Mouse (Mus musculus) retina, postnatal 1 day (tissue): ENCODE results near the gene Olfr1046.
"Not testable (repeated sequence)": the region's sequence is repeated elsewhere in the genome, so short reads cannot be mapped to it uniquely, and the experiment has no call there.

ENCODE experiments used
- DNase-seq: peaks from one replicate; pipeline ENCODE4 v3.0.0-alpha.2; 2012

Olfr1046 gene

DNA sequence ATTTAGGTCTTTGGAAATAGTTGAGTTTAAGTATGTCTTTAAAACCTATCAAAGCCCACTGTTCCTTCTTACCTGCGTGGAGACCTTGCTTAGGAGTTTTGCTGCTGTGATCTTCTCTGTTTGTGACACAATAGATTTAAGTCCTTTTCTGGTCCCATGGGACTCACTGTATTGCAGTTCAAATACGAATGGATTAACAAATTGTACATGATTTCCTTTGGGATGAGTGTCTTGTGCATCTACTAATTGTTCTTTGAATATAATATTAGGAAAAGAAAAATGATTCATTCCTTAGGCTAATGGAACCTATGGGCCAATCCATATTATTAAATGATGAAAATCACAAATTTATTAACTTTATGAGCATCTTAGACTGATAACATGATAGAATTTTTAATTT, at the start of gene Olfr1046:
Gene Olfr1046 (minus strand): TSS at position 101 of the 400 bp plus-strand sequence.
- DNase-seq, result no peak

DNA sequence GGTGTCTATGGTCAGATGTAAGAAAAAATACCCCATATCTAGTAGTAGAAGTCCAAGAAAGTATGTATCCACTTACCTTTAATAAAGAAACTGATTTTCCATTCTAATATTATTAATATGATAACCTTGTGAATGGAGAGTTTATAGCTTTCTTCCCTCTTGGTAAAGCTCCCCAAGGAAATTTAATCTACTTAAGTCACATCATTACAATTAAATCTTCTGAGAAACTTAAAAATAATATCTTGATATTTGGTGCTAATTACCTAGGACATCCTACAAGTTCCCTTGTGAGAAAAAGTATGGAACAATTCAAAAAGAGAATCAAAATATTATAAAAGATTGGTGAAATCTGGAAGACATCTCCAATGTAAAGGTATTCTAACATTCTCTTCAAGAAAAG, 39.1 kb upstream of the Olfr1046 start, which contains the start of gene Olfr1049:
Gene Olfr1049 (minus strand): TSS at position 101 of the 400 bp plus-strand sequence.
- DNase-seq, result not testable (repeated sequence)

DNA sequence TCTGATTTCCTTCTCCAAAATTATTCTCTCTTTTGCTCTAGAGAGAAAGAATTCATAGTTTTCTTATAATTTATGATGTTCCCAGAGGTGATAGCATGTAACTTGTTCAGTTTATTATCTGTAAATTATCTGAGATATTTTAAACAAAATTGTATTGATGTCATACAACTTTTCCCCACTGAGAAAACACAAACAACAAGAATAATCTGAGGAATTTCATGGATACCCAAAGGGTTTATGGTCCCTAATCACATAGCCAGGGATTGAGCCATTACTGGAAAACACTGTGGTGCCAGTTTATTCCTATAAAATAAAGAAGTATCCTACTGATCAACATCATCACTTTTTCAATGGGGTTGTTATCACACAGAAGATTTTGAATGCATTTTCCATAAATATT, 21.1 kb upstream of the Olfr1046 start, which contains the start of gene Olfr1048:
Gene Olfr1048 (minus strand): TSS at position 101 of the 400 bp plus-strand sequence.
- no peak for DNase-seq

DNA sequence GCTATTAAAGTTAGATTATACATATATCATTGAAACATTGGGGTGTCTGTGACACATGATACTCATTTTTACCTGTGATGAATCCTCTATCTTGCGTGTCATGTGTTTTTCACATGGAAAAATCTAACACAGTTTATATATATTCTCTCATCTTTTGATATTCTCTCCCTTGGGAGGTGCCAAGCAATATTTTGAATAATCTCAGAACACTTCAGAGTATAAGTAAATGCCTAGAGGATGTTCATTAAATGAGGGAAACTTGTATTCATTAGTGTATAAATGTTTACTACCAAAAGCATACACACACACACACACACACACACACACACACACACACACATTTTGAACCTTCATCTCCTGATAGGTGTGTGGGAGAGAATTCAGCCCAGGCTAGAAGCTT, 12.2 kb upstream of the Olfr1046 start, which contains the start of gene Olfr1047:
Gene Olfr1047 (minus strand): TSS at position 101 of the 400 bp plus-strand sequence.
- DNase-seq, result no peak

DNA sequence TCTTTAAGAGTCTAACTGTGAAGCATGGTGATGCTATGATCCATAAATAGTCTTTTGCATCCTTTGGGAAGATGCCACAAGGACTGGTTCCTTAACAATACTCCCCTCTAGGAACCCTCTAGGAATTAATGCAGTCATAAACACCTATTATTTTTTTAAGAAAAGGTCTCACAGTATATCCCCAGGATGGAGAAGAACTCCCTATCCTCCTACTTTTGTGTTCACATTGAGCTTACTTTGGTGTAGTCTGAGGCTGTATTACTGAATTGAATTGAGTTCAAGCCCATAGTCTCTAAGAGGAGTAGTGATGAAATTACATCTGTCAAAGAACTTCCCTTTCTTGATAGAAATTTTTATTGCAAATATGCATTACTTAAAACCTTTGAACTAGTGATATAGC, 16.2 kb downstream of the Olfr1046 start, which contains the start of gene Olfr1045:
Gene Olfr1045 (minus strand): TSS at position 101 of the 400 bp plus-strand sequence.
- no peak for DNase-seq

DNA sequence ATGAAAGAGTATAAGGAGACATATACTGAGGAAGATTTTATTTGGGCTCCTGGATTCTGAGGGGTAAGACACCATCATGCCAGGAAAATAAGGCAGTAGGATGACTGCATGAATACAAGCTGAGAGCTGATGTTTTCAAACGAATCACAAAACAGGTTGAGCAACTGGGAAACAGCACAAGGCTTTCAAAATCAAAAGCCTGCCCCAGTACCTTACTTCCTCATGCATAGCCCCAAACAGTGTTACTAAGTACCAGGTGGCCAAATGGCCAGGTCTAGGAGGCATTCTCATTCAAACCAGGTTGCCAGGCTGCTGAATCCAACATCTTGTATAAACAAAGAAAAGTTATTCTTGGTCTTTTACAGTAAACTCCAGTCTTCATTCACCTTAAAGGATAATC, 23.3 kb downstream of the Olfr1046 start:
- no peak for DNase-seq

GRCm38 (mm10) chr2:86185583-86185982, 33.5 kb downstream of the Olfr1046 start, which contains the start of gene Olfr52:
Olfr52 (minus strand) TSS chr2:86185683.
- DNase-seq, result no peak

- no peak for DNase-seq
Observed at GRCm38 (mm10) chr2:86179950-86180349, 39.2 kb downstream of the Olfr1046 start.

- DNase-seq, result no peak
Observed at GRCm38 (mm10) chr2:86177720-86178119, 41.4 kb downstream of the Olfr1046 start, which contains the start of gene Olfr1044. Olfr1044 (minus strand) TSS chr2:86177820.

GRCm38 (mm10) chr2:86175422-86175821, 43.7 kb downstream of the Olfr1046 start:
- DNase-seq, result not testable (repeated sequence)

- DNase-seq, result no peak
Observed at GRCm38 (mm10) chr2:86167422-86167821, 51.7 kb downstream of the Olfr1046 start, which contains the start of gene Olfr1043. Olfr1043 (minus strand) TSS chr2:86167522.
